Mouse (Mus musculus) neural tube, embryonic 11.5 days (tissue): ENCODE measurements around the gene Neo1. TPM values are rescaled to one million over a fixed set of nuclear protein-coding genes. Genes with fewer than 3 reads are reported as not detected.

Experiments used
- ATAC-seq: fragments of 200-750 bp; cut with Nextera tagmentation; 2 replicates; pipeline ENCODE4 v1.8.0; 2017; ENCODE audit warnings: moderate number of reproducible peaks, mild to moderate bottlenecking, moderate TSS enrichment, moderate library complexity; ENCODE audit not compliant: insufficient read depth, low FRiP score, low TSS enrichment
- DNase-seq: peaks from one replicate; pipeline ENCODE4 v3.0.0-alpha.2; 2015; ENCODE audit warnings: low spot score
- H3K27ac ChIP-seq: fragments of 300-500 bp; sonication (generic); 2 replicates; pipeline ENCODE4 v1.5.1; 2014; ENCODE audit warnings: low read depth, mild to moderate bottlenecking, low read length
- H3K27me3 ChIP-seq: fragments of 300-500 bp; sonication (generic); 2 replicates; pipeline ENCODE4 v1.6.1; 2014; ENCODE audit warnings: mild to moderate bottlenecking, low read length, mixed read lengths; ENCODE audit not compliant: control insufficient read depth, insufficient read depth
- H3K36me3 ChIP-seq: fragments of 300-500 bp; sonication (generic); 2 replicates; pipeline ENCODE4 v1.6.1; 2014; ENCODE audit warnings: mild to moderate bottlenecking, low read length, moderate library complexity, mixed read lengths; ENCODE audit not compliant: control insufficient read depth, insufficient read depth
- H3K4me1 ChIP-seq: fragments of 300-500 bp; sonication (generic); 2 replicates; pipeline ENCODE4 v1.6.1; 2014; ENCODE audit warnings: low read length, mixed read lengths; ENCODE audit not compliant: control insufficient read depth, insufficient read depth
- H3K4me2 ChIP-seq: fragments of 300-500 bp; sonication (generic); 2 replicates; pipeline ENCODE4 v1.6.1; 2014; ENCODE audit warnings: low read depth, mild to moderate bottlenecking, moderate library complexity
- H3K4me3 ChIP-seq: fragments of 300-500 bp; sonication (generic); 2 replicates; pipeline ENCODE4 v1.5.1; 2014; ENCODE audit warnings: low read depth, low read length
- H3K9ac ChIP-seq: fragments of 300-500 bp; sonication (generic); 2 replicates; pipeline ENCODE4 v1.6.1; 2014; ENCODE audit warnings: mild to moderate bottlenecking, low read length
- H3K9me3 ChIP-seq: fragments of 300-500 bp; sonication (generic); 2 replicates; pipeline ENCODE4 v1.6.1; 2016; ENCODE audit warnings: low read length; ENCODE audit not compliant: control insufficient read depth
- WGBS: fragments of 180-500 bp; shearing (Covaris S2); extraction: QIAGEN DNeasy Blood & Tissue Kit; methylation state at CpG from one replicate; pipeline ENCODE4 v1.1.7; 2014; 5-methylcytosine and 5-hydroxymethylcytosine counted together
- polyA plus RNA-seq: library from polyadenylated mRNA; unstranded; fragments of >200 nt; fragmentation: Nextera tagmentation; extraction: Ambion mirVana; gene quantifications from 2 replicates; pipeline ENCODE4 v1.2.1, GENCODE M21; 2014

Gene Neo1
- polyA plus RNA-seq, 1 experiment from 2014 or later: 56.1 TPM

GRCm38 (mm10) chr9:58838504-58838903 lies 197.7 kb downstream of the Neo1 start:
- Histone ChIP-seq H3K27me3 (no peaks in the 10 kb centered on the region), H3K36me3 (no peaks in the 10 kb centered on the region), H3K4me3 (no peak overlapping the region), H3K9me3 (no peaks in the 10 kb centered on the region), H3K27ac (no peak overlapping the region), H3K4me1 (no peaks in the 10 kb centered on the region), H3K4me2 (no peak overlapping the region), H3K9ac (no peak overlapping the region)
- ATAC-seq (no peak), DNase-seq (no peak)
- WGBS: 89% methylated on average over 5 of the region's 5 CpGs

GRCm38 (mm10) chr9:58837174-58837573 lies 199.1 kb downstream of the Neo1 start:
- H3K4me2 ChIP-seq: no peak overlapping the region
- H3K9me3 ChIP-seq: no peaks in the 10 kb centered on the region
- ATAC-seq (no peak), DNase-seq (no peak)
- WGBS: 79% methylated on average over 5 of the region's 5 CpGs
- H3K27ac ChIP-seq: no peak overlapping the region
- H3K36me3 ChIP-seq: no peaks in the 10 kb centered on the region
- H3K4me1 ChIP-seq: no peaks in the 10 kb centered on the region
- H3K9ac ChIP-seq: no peak overlapping the region
- H3K27me3 ChIP-seq: no peaks in the 10 kb centered on the region
- H3K4me3 ChIP-seq: no peak overlapping the region

DNA sequence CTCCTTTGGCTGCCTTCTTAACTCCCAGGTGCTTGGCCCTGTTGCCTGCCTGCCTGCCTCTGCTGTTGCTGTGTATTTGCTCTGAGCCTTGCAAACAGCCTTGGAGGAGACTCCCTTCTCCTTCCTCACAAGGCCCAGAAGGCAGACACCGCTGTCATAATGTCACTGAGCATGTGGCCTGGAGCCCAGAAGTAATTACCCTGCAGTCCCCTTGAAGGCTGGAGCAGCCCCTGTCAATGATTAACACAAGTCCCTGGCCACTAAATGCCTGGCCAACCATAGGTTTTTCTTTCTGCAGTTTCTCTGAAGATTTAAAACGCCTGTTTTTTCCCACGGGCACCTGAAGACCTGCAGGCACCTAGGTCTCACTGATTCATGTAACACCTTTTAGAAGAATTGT lies 203.3 kb downstream of the Neo1 start:
- ATAC-seq (no peak), DNase-seq (no peak)

GRCm38 (mm10) chr9:58829627-58830026 lies 206.6 kb downstream of the Neo1 start:
- no peak overlapping the region for H3K9ac ChIP-seq
- no peak overlapping the region for H3K27ac ChIP-seq
- H3K27me3 ChIP-seq: peaks cover 3% of the 10 kb centered on the region
- WGBS: 65% methylated on average over 4 of the region's 4 CpGs
- H3K9me3 ChIP-seq: no peaks in the 10 kb centered on the region
- no peak overlapping the region for H3K4me3 ChIP-seq
- no peak for ATAC-seq
- DNase-seq: no peak
- H3K4me2 ChIP-seq: no peak overlapping the region
- H3K36me3 ChIP-seq: no peaks in the 10 kb centered on the region
- H3K4me1 ChIP-seq: peaks cover 5% of the 10 kb centered on the region; the same call in 1 of the 2 replicates

More for the DNA sequence above, 203.3 kb downstream of the Neo1 start:
- Histone ChIP-seq H3K4me2 (no peak overlapping the region), H3K4me1 (no peaks in the 10 kb centered on the region), H3K36me3 (no peaks in the 10 kb centered on the region), H3K4me3 (no peak overlapping the region), H3K9me3 (no peaks in the 10 kb centered on the region), H3K27ac (no peak overlapping the region), H3K27me3 (no peaks in the 10 kb centered on the region), H3K9ac (no peak overlapping the region)
- WGBS: 45% methylated on average over 3 of the region's 3 CpGs

Other genes with a start within 250 kb of the Neo1 start
- gene Hcn4, start 213.0 kb downstream of the Neo1 start, polyA plus RNA-seq: 1.2 and 1.4 TPM in 2 replicates